Mouse (Mus musculus) testis, adult 2 months (tissue): ENCODE results near the gene Nr1h5. TPM values are rescaled to one million over a fixed set of nuclear protein-coding genes. Genes with fewer than 3 reads are reported as not detected.

Experiments used
- H3K27ac ChIP-seq: fragments of 200-500 bp; 2 replicates; pipeline ENCODE4 v1.5.1; 2012; ENCODE audit warnings: low read depth, low read length; ENCODE audit not compliant: control insufficient read depth, insufficient read depth
- H3K27me3 ChIP-seq: fragments of 200-500 bp; 2 replicates; pipeline ENCODE4 v1.6.1; 2012; ENCODE audit warnings: mild to moderate bottlenecking, low read length, moderate library complexity; ENCODE audit not compliant: control insufficient read depth, insufficient read depth
- H3K36me3 ChIP-seq: fragments of 200-500 bp; 2 replicates; pipeline ENCODE4 v1.6.1; 2012; ENCODE audit warnings: mild to moderate bottlenecking, low read length; ENCODE audit not compliant: control insufficient read depth, insufficient read depth
- H3K4me1 ChIP-seq: fragments of 200-500 bp; 2 replicates; pipeline ENCODE4 v1.6.1; 2012; ENCODE audit warnings: low read length; ENCODE audit not compliant: control insufficient read depth, insufficient read depth
- H3K4me3 ChIP-seq: fragments of 200-500 bp; 2 replicates; pipeline ENCODE4 v1.5.1; 2012; ENCODE audit warnings: low read depth, mild to moderate bottlenecking, low read length, moderate library complexity, mixed read lengths; ENCODE audit not compliant: control insufficient read depth
- CTCF ChIP-seq: fragments of 200-500 bp; IDR thresholded peaks from 2 replicates; pipeline ENCODE4 v1.5.1; 2012; ENCODE audit warnings: low read depth, mild to moderate bottlenecking, inconsistent platforms, low read length, moderate library complexity; ENCODE audit not compliant: control insufficient read depth, insufficient read depth, insufficient replicate concordance
- POLR2A ChIP-seq: fragments of 200-500 bp; IDR thresholded peaks from 2 replicates; pipeline ENCODE4 v1.6.1; 2012; ENCODE audit warnings: low read depth, mild to moderate bottlenecking, inconsistent platforms, low read length, moderate library complexity; ENCODE audit not compliant: control insufficient read depth
- polyA plus RNA-seq: library from polyadenylated mRNA; depleted of rRNA; stranded (reverse); fragments of >200 nt; gene quantifications from 2 replicates; pipeline ENCODE4 v1.2.3, GENCODE M21; 2012

The Nr1h5 gene
- polyA plus RNA-seq, 1 experiment, result 0.43 TPM

DNA sequence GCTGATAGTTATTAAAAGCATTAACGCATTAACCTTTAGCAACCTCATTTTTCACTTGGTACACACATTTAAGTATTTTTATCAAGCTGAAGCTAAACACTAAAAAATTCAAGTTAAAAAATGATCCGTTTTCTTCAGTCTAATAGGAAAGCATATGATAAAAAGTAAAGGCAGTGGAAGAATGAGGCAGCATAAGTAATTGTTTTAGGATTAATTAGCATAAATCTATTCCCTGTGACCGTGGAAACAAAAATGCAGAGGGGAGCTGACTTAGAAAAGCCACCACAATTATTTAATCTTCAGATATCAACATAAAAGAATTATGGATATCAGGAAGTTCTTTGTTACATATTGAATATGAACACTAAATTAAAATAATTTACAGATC lies 16.4 kb upstream of the Nr1h5 start:
- Histone ChIP-seq H3K4me3 (no peak overlapping the region), H3K27me3 (no peaks in the 10 kb centered on the region), H3K4me1 (no peaks in the 10 kb centered on the region), H3K27ac (no peak overlapping the region), H3K36me3 (no peaks in the 10 kb centered on the region)
- TF ChIP-seq CTCF (no peak), POLR2A (no peak)

DNA sequence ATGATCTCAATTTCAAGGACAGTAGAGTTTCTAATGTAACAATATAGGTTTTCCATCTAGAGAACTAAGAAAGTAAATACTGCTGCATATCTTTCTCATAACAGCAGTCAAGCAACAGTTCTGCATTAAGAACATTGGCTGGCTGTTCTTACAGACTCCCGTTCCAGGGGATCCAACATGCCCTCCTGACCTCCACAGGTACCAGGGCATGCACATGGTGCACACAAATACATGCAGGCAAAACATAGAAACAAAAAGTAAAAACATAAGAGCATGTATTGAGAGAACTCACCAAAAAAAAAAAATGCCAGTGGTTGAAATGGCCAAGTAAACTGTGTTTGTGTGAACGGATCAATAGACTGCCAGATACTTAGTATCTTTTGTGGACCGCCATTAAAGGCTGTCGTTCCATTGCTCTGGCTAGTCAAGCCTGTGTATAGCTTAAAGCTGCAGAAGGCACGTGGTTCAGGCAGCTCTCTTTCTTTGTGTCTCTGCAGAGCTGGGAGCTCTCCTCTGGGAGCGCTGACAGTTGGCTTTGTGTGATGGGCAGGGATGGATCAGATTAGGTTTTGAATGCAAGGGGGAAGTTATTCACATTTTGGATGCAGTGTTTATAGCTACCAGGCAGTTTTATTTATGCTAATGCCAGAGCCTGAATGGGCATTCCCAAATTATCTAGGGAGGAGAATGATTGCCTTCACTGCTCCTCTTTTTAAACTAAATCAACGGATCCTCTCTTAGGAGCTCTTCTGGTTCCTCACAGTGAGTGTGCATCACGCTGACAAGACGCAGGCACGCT lies 15.8 kb upstream of the Nr1h5 start:
- Histone ChIP-seq H3K27ac (no peak overlapping the region), H3K27me3 (no peaks in the 10 kb centered on the region), H3K4me1 (no peaks in the 10 kb centered on the region), H3K36me3 (no peaks in the 10 kb centered on the region), H3K4me3 (no peak overlapping the region)
- TF ChIP-seq CTCF (no peak), POLR2A (no peak)

DNA sequence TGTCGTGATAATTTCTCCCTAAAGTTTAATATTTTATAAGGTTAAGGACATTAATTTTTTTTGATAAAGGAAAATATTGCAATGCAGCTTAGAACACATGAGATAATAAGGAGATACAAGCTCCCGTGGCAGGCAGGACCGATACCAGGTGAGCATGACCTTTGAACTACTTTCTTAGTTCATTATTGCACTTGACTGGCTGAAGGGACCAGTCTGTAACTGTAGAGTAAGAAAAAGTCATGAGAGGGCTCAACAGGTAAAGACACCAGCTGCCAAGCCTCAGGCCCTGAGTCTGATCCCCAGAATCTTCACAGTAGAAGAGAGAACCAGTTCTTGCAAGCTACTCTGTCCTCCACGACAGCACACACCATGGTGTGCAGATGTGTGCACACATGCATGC lies 13.0 kb upstream of the Nr1h5 start:
- Histone ChIP-seq H3K27ac (no peak overlapping the region), H3K4me1 (no peaks in the 10 kb centered on the region), H3K4me3 (no peak overlapping the region), H3K36me3 (no peaks in the 10 kb centered on the region), H3K27me3 (no peaks in the 10 kb centered on the region)
- no peak for TF ChIP-seq CTCF
- no peak for TF ChIP-seq POLR2A

DNA sequence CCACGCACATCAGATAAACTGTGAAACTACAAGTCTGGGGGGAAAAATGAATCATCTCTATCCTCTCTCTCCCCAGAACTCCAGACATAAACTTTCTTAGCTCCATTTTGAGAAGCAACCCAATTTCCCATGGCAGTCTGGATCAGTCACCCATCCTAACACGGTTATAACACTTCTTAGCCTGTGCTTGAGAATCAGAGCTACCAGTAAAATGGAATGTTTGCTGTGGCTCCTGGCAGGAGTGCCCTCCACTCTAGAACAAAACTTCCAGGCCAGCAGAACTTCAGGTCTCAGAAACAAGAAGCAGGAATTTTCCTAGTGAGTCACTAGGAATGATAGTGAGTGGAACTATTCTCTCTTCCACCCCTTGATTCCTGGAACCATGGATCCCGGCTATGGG lies 6.6 kb upstream of the Nr1h5 start:
- H3K4me1 ChIP-seq, result peaks cover 5% of the 10 kb centered on the region; the same call in 1 of the 2 replicates
- H3K27ac ChIP-seq, result no peak overlapping the region
- TF ChIP-seq POLR2A (no peak), CTCF (no peak)

DNA sequence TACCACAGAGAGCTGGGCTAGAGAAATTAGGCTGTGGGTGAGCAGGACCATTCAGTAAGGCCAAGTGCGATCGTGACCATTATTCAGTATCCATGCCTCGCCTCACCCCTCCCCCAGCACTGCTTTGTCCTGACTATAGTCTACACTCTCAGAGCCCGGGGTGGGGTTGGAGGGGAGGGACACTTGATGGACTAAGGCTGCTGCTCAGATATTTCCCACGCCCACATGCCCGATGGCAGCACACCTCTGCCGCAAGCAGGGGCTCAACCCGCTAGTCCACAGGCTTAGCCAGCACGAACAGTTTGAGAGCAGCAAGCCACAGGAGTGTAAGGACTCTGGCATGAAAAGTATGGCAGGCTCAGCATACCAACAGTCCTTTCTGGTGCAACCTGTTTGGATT lies 6.1 kb upstream of the Nr1h5 start:
- H3K4me3 ChIP-seq, result no peak overlapping the region
- peaks cover 5% of the 10 kb centered on the region; the same call in 1 of the 2 replicates for H3K4me1 ChIP-seq
- no peaks in the 10 kb centered on the region for H3K36me3 ChIP-seq
- no peak for TF ChIP-seq POLR2A
- TF ChIP-seq CTCF, result no peak
- no peaks in the 10 kb centered on the region for H3K27me3 ChIP-seq
- H3K27ac ChIP-seq, result no peak overlapping the region

More for the DNA sequence above, 6.6 kb upstream of the Nr1h5 start:
- Histone ChIP-seq H3K36me3 (no peaks in the 10 kb centered on the region), H3K27me3 (no peaks in the 10 kb centered on the region), H3K4me3 (no peak overlapping the region)

DNA sequence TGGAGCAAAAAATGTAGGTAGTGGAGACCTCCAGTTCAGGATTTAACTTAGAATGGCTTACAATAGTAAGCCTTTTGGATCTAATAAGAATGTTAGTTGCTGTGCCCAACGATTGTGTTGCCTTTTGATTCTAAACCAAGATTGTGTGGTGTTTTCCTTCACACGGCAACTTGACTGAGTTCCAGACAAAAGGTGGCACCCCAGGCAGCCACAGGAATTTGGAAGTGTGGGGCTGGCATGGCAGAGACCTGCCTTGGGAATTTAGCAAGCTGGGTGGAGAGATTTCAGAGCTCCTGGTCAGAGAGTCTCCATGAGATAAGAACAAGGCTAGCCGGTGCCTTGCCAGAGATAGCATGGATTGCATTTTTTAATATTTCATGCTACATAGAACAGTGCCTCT lies 8.3 kb downstream of the Nr1h5 start:
- H3K27me3 ChIP-seq, result no peaks in the 10 kb centered on the region
- H3K36me3 ChIP-seq, result no peaks in the 10 kb centered on the region
- H3K27ac ChIP-seq, result no peak overlapping the region
- TF ChIP-seq CTCF, result no peak
- no peak for TF ChIP-seq POLR2A
- H3K4me3 ChIP-seq, result no peak overlapping the region
- peaks cover 2% of the 10 kb centered on the region; the same call in 1 of the 2 replicates for H3K4me1 ChIP-seq

DNA sequence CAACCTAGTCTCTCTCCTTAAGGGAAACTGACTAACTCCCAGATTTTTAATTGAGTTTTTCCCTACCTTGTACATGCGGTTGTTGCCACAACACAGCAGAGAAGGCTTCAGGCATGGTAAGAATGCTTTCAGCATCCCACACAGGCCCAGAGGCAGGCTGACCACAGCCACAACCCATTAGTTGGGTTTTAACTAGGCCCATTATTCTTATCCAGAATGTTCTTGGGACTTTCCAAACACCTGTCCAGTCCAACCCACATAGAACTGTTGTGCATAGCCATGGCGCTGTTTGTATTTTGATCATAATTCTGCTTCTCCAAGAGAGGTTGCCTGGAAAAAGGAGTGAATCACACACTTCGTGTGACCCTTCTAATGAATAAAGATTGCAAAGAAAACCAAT lies 8.8 kb downstream of the Nr1h5 start:
- H3K27ac ChIP-seq, result no peak overlapping the region
- no peaks in the 10 kb centered on the region for H3K36me3 ChIP-seq
- no peaks in the 10 kb centered on the region for H3K27me3 ChIP-seq
- H3K4me1 ChIP-seq, result peaks cover 2% of the 10 kb centered on the region; the same call in 1 of the 2 replicates
- TF ChIP-seq CTCF (no peak), POLR2A (no peak)
- no peak overlapping the region for H3K4me3 ChIP-seq
